Mouse (Mus musculus) gonadal fat pad, adult 2 months (tissue): ENCODE results near the gene Clmp. TPM values are rescaled to one million over a fixed set of nuclear protein-coding genes. Genes with fewer than 3 reads are reported as not detected.
A peak's percentile ranks its signal among the peaks of the same experiment; 100 is the strongest.
"Not testable (repeated sequence)": the region's sequence is repeated elsewhere in the genome, so short reads cannot be mapped to it uniquely, and the experiment has no call there.

Experiments
- DNase-seq: peaks from one replicate; pipeline ENCODE4 v3.0.0-alpha.2; 2012; ENCODE audit warnings: low read depth
- polyA plus RNA-seq: library from polyadenylated mRNA; depleted of rRNA; stranded (reverse); fragments of >200 nt; gene quantifications from 2 replicates; pipeline ENCODE4 v1.2.3, GENCODE M21; 2012

The Clmp gene
- polyA plus RNA-seq, 1 experiment = 26.5 TPM

DNA sequence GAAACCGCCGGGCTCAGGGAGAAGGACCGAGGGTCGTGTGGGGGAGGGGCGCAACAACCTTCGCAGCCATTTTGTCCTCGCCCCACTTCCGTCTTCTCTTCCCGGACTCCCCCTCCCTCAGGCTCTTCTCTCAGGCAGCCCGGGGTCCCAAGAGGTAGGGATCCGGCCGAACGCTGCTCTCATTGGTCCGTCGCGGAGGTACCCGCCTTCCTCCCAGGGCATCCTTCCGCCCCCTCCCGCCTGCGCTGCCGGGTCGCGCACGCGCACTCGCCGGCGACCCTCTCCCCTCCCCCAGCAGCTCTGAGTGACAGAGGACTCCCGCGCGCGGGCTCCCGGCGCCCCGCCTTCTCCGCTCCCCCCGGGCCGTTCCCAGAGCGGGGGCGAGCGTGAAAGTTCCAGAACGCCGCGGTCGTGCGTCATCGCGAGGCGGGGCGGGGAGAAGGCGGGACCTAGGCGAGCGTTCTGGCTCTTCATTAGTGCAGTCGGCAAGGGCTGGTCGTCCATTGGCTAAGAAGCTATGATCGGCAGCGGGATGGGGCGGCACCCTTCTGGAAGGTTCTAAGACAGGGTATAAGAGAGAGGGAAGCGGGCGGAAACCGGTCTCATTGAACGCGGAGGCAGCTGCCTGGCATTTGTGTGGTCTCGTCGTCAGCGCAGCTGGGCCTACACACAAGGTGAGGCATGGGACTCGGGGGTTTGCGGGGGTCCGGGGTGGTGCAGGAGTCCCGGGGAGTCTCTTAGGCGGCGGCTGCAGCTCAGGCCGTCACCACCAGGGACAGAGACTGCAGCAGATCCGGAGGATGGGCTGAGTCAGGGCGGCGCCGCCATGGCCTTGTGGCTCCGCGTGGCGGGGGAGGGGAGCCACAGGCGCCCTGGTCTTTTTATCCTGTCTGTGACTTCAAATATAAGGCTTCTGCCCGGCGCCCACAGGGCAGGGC, 115.2 kb downstream of the Clmp start, which contains the start of gene Hspa8:
Gene Hspa8 (plus strand): TSS at position 310 of the 938 bp plus-strand sequence.
- peak; percentile 81 for DNase-seq

DNA sequence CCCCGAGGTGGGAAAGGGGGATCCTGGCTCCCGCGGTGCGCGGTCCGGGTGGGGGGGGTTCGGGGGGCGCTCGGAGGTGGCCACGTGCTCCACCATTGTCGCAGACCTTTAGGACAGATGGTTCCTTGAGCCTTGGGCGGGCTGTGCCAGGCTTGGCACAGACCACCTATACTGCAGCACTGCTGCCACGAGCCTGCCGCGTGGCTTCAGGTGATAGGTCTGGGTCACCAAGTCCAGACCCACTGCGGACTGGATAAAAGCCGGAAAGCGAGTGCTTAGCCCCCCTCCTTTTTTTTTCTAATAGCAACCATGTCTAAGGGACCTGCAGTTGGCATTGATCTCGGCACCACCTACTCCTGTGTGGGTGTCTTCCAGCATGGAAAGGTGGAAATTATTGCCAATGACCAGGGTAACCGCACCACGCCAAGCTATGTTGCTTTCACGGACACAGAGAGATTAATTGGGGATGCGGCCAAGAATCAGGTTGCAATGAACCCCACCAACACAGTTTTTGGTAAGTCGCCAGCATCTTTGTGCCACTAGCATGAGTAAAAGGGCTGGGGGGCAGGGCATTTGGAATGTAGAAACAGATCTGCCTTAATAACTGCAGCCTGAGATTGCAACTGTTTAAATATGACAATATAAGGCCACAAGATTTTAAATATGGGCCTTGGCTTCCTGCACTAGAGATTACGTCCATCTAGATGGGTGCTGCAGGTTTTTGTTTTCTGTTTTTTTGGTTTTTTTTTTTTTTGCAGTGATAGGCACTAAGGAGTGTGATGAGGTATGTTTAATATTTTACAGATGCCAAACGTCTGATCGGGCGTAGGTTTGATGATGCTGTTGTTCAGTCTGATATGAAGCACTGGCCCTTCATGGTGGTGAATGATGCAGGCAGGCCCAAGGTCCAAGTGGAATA, 116.1 kb downstream of the Clmp start:
- DNase-seq = not testable (repeated sequence)

DNA sequence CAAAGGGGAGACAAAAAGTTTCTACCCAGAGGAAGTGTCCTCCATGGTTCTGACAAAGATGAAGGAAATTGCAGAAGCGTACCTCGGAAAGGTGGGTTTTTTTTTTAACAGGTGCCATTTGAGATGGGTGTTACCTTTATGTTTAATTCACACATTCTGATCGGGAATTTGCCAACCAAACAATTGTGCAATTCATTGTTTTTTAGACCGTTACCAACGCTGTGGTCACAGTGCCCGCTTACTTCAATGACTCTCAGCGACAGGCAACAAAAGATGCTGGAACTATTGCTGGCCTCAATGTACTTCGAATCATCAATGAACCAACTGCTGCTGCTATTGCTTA, 116.7 kb downstream of the Clmp start:
- DNase-seq = not testable (repeated sequence)

DNA sequence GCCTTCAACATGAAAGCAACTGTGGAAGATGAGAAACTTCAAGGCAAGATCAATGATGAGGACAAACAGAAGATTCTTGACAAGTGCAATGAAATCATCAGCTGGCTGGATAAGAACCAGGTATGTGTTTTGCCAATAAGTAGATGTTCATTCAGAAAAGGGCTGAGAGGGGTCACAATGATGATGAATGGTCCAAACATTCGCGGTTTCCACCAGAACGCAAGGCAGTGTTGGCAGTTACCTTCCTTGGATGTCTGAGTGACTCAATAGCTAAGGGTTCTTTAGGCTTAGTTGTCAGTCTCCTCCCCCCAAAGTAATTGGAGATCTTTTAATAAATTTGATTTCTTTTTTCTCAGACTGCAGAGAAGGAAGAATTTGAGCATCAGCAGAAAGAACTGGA, 118.8 kb downstream of the Clmp start:
- DNase-seq = not testable (repeated sequence)

DNA sequence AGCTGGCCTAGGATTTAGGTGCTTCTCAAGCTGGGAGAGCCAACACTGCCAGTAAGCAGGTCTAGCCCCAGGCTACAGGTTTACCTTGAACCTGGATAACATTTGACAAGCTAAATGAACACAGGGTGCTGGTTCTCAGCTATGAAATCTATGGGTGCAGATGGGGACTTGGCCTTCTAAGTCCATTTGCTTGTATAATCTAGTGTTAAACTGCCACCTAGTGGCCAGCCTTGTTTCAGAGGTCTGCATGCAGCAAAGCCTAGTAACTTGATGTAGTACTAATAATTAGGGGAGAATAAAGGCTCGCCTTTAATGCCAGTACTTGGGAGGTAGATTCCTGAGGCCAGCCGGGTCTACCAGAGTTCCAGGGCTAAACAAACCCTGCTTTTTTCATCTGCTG, 119.5 kb downstream of the Clmp start:
- DNase-seq = no peak

DNA sequence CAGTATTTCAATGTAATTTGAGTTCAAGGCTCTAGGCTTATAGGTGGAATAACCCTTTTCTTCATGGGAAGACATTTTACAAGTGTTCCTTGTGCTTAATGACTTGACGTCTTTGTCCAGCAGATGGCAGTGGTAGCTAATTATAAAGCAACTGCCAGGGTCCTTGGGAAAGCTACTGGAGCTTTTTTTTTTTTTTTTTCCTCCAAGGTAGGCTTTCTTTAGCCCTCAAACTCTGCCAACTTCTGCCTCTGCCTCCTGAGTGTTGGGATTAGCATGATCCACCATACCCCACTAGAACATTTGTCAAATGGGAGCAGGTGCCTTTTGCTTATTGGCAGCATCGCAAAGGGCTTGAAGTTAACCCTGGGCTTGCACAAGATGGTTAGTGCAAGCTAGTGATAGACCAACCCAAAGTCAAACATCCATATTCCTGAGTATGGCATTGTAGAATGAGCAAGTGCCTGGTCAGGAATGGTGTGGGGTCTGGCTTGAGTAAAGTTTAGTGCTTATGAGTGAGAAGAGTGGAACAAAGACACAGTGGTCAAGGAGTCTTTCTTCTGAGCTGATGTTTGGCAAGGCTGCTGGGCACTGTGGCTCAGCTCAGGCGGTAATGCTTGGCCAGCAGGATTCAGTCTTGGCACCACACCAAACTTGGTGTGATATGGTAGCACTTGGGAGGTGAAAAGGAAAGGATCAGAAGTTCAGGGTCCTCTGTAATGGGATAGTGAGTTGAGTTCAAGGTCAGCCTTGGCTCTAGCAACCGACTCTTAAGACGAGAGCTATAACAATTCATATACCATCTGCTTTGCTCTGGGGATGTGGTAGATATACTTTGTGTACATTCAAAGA, 120.9 kb downstream of the Clmp start:
- no peak for DNase-seq

DNA sequence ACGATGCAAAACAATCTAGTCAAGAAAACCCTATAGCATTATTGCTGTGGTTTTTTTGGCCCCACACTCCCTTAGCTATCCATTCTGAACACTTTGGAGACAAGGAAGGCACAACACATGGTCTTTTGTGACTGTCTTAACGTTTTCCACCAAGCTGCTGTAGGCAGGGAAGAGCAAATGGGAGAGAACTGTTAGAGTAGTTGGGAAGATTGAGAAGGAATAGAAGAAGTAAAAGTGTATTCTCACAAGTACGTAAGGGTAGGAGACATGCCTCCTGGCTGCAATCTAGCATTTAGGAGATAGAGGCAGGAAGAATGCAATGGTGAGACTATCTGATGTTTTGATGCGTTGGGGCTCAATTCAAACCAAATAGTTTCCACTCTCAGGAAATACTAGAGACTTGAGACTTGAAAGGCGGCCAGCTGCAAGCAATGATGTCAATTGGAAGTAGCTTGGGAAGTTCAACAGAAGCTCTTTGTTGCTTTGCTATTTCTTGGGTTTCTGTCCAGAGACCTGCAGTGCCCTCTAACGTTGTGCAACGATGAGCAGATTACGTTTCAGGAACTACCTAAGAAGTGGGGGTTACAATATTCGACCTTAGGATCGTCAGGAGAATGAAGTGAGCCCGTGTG, 121.6 kb downstream of the Clmp start:
- DNase-seq = no peak

DNA sequence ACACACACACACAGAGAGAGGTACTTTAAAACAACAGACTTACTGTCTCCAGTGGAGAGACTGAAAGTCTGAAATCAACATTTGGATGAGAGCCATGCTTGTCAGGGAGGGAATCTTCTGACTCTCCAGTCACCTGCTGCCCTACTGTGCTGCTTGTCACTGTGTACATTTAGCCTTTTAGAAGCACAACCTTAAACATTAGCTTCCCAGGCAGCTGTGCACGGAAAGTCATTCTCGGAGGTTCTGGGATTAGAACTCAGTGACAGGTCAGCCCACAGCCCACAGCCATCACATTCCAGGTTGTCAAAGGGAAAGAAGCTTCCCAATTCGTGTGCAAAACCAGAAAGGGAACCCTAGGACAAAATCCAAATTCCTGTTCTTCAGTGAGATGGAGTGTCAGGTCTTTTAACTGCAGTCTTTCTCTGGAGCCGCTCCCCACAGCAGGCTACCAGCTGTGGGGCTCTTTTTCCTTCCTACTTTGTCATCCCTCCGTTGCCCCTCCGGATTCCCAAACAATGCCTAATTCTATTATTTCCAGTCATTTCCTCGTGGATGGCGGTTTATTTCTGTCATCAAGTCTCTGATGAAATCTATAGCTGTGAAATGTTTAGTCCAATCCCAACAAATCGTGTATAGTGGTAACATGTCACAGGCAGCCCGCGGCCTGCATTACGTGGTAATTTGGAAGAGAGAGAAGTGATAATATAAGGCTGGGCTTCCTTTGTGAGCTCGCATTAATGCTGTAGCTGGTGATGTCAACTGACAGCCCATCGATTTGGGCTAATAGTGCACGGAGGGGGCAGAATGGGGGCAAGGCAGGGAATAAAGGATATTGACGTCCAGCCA, 122.5 kb downstream of the Clmp start:
- no peak for DNase-seq

DNA sequence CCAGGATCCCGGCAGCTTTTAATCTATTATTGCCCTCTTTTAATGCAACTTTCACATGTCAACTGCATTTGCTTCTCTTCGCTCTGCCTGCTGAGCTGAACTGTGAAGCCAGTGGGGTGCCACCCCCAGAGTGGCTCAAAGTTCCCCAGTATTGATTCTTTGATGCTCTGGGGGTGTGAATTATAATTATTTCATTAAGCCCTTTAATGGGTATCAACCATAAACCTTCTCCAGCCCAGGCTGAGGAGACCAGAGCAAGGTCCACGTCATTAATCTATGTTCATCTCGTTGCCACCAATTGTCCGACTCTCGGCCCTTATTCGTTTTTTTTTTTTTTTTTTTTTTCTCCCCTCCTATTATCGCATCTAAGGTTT, 123.1 kb downstream of the Clmp start:
- DNase-seq = no peak

DNA sequence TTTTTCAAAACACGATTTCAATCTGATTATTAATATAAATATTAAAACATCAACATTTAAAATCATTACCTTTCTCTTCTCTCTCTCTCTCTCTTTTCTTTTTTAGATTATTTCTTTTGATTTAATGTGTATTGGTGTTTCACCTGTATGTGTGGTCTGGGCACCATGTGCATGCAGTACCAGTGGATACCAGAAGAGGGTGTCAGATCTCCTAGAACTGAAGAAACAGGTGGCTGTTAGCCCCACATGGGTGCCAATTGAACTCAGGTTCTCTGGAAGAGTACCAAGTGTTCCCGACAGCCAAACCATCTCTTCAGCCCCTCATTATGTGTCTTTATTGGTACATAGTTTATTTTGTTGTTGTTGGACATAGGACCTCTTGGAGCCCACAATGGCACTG, 126.1 kb downstream of the Clmp start:
- DNase-seq = no peak

DNA sequence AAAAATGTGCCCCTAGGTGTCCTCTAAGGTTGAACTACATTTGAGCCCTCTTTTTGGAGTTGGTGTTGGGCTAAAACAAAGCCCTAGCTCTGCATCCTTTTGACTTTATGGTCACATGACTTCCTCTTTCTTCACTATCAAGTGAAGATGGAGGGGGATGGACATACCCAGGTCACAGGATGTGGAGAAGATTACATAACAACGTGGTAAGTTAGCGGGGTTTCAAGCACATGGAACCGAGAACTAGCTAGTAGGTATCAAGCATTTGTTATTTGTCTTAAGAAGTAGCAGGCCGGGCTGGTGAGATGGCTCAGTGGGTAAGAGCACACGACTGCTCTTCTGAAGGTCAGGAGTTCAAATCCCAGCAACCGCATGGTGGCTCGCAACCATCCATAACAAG, 128.3 kb downstream of the Clmp start:
- DNase-seq = no peak

DNA sequence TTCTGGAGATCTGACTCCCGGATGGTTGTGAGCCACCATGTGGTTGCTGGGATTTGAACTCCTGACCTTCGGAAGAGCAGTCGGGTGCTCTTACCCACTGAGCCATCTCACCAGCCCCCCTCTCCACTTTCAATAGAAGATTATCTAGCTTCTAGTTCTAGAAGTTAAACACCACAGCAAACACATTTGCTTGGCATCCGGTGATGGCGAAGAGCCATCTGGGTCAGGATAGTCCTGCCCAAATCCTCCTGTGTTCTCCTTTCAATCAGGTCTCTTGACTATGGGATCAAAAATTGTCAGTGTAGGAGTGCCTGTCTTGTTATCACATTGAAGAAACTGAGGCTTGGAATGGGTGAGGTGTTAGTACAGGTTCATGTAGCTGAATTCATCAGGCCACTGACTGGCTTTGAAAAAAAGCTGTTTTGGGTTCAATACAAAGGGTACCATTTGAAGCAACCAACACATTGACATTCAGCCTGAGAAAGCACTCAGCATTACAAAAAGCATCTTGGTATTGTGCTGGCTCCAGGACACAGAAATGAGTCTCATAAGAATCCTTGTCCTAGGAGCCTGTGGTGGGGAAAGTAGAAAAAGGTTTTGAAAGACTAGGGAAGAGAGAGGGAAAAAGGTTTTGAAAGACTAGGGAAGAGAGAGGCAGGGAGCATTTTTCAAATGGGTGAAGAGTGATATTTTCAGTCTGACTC, 131.7 kb downstream of the Clmp start:
- DNase-seq = no peak

DNA sequence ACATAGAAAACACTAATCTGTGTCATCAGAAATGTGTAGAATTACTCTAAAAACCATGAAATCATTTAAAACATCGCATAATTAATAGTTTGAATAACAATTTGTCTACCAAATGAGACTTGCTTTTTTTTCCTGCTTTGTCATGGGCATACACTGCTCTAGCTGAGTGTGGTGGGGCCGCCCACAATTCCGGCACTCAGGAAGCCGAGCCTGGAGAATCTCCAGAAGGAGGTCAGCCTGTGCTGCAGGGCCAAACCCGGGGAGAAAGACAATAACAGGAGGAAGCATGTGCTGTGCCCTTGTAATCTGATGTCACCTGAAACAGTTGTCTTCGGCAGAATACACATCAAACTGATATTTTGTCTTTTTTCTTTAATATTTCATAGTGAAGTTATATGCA, 139.8 kb downstream of the Clmp start:
- no peak for DNase-seq

DNA sequence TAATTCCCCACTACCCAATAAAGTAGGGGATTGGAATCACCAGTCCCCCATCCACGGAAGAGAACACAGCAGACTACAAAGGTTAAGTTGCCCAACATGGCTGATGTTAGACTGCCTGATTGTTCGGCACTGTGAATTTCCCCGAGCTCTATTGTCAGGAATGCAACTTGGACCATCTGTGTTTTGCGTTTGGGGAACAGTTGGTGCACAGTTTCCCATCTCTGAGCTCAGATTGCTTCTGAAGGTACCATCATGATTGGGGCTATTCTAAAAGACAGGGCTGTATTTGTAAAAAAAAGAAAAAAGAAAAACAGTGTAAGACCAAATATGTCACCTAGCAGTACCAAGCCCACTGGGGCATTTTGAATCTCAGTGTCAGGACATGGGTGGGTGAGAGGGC, 141.6 kb downstream of the Clmp start:
- no peak for DNase-seq

DNA sequence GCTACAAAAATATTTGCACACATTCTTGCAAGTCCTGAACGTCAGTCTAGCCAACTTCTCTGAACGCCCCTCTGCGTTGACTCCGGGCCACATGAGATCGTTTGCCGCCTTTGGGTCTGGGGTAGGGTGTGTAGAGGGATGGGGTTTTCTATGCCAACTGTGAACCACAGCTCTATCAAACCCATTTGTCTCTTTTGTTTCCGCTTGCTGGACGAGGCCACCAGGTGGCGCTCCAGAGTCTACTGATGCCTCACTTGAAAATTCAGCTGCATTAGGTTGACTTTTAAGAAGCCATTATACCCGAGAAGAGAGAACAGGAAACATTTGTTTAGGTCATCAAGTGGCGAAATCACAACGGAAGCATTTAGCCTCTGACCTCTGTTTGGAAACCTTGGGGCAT, 148.8 kb downstream of the Clmp start:
- no peak for DNase-seq
